Mouse (Mus musculus): ENCODE measurements at regions not wholly inside any gene's neighbourhood (a gene's known extent, or its start where the extent isn't known, plus 50 kb on each side); places are given as distances from the start of the nearest gene placed in this dataset.

- no peak for TF ChIP-seq GATA1 (IDR thresholded peaks at IDR 0.05; ENCODE audit: borderline replicate concordance, low read length)
- TF ChIP-seq FLI1 (IDR thresholded peaks at IDR 0.05; ENCODE audit: low read length): no peak
- no peaks in the 10 kb centered on the region for H3K9me3 ChIP-seq
- H3K36me3 ChIP-seq (replicated peaks; ENCODE audit: low read length): no peaks in the 10 kb centered on the region
- 0 out of 2 replicates have a peak, but pooled peaks cover 2% of the 10 kb centered on the region for H3K4me1 ChIP-seq
- H3K27me3 ChIP-seq (replicated peaks): peaks cover 2% of the 10 kb centered on the region
- H3K4me3 ChIP-seq (replicated peaks): no peak overlapping the region
These were observed 57.0 kb downstream of the Mbl2 start for GRCm38 (mm10) chr19:30289721-30290120.

GRCm38 (mm10) chr19:30295263-30295704 is 62.5 kb downstream of the Mbl2 start:
- Histone ChIP-seq H3K9me3 (0 out of 2 replicates have a peak, but pooled peaks cover 3% of the 10 kb centered on the region), H3K27me3 (replicated peaks) (peaks cover 6% of the 10 kb centered on the region), H3K4me3 (replicated peaks) (no peak overlapping the region), H3K36me3 (replicated peaks; ENCODE audit: low read length) (no peaks in the 10 kb centered on the region), H3K4me1 (no peaks in the 10 kb centered on the region)
- no peak for TF ChIP-seq FLI1 (IDR thresholded peaks at IDR 0.05; ENCODE audit: low read length)
- TF ChIP-seq GATA1 (IDR thresholded peaks at IDR 0.05; ENCODE audit: borderline replicate concordance, low read length): no peak

- 0 out of 2 replicates have a peak, but pooled peaks cover 3% of the 10 kb centered on the region for H3K9me3 ChIP-seq
- H3K4me1 ChIP-seq: no peaks in the 10 kb centered on the region
- no peaks in the 10 kb centered on the region for H3K36me3 ChIP-seq (replicated peaks; ENCODE audit: low read length)
- TF ChIP-seq FLI1 (IDR thresholded peaks at IDR 0.05; ENCODE audit: low read length): no peak
- no peak for TF ChIP-seq GATA1 (IDR thresholded peaks at IDR 0.05; ENCODE audit: borderline replicate concordance, low read length)
- no peak overlapping the region for H3K4me3 ChIP-seq (replicated peaks)
- H3K27me3 ChIP-seq (replicated peaks): peaks cover 6% of the 10 kb centered on the region
These were observed 63.3 kb downstream of the Mbl2 start for GRCm38 (mm10) chr19:30296024-30296423.

- Histone ChIP-seq H3K4me1 (peaks cover 13% of the 10 kb centered on the region), H3K36me3 (replicated peaks; ENCODE audit: low read length) (no peaks in the 10 kb centered on the region)
- TF ChIP-seq FLI1 (IDR thresholded peaks at IDR 0.05; ENCODE audit: low read length) (no peak), GATA1 (IDR thresholded peaks at IDR 0.05; ENCODE audit: borderline replicate concordance, low read length) (no peak)
These were observed 66.8 kb downstream of the Mbl2 start for GRCm38 (mm10) chr19:30299536-30299935.

GRCm38 (mm10) chr19:30302281-30302680 is 69.5 kb downstream of the Mbl2 start:
- Histone ChIP-seq H3K27me3 (replicated peaks) (peaks cover 3% of the 10 kb centered on the region), H3K9me3 (no peaks in the 10 kb centered on the region)
- TF ChIP-seq GATA1 (IDR thresholded peaks at IDR 0.05; ENCODE audit: borderline replicate concordance, low read length): no peak
- no peak for TF ChIP-seq FLI1 (IDR thresholded peaks at IDR 0.05; ENCODE audit: low read length)

More at GRCm38 (mm10) chr19:30299536-30299935, 66.8 kb downstream of the Mbl2 start:
- H3K4me3 ChIP-seq (replicated peaks): no peak overlapping the region
- peaks cover 7% of the 10 kb centered on the region for H3K27me3 ChIP-seq (replicated peaks)
- H3K9me3 ChIP-seq: 0 out of 2 replicates have a peak, but pooled peaks cover 3% of the 10 kb centered on the region

GRCm38 (mm10) chr19:30306379-30306778 is 73.6 kb downstream of the Mbl2 start:
- no peak for TF ChIP-seq FLI1 (IDR thresholded peaks at IDR 0.05; ENCODE audit: low read length)
- no peak for TF ChIP-seq GATA1 (IDR thresholded peaks at IDR 0.05; ENCODE audit: borderline replicate concordance, low read length)
- Histone ChIP-seq H3K9me3 (no peaks in the 10 kb centered on the region), H3K27me3 (replicated peaks) (peaks cover 5% of the 10 kb centered on the region), H3K36me3 (replicated peaks; ENCODE audit: low read length) (no peaks in the 10 kb centered on the region), H3K4me3 (replicated peaks) (no peak overlapping the region), H3K4me1 (peaks cover 13% of the 10 kb centered on the region)

More at GRCm38 (mm10) chr19:30302281-30302680, 69.5 kb downstream of the Mbl2 start:
- Histone ChIP-seq H3K36me3 (replicated peaks; ENCODE audit: low read length) (no peaks in the 10 kb centered on the region), H3K4me1 (peaks cover 13% of the 10 kb centered on the region), H3K4me3 (replicated peaks) (no peak overlapping the region)

- no peak overlapping the region for H3K4me3 ChIP-seq (replicated peaks)
- H3K27me3 ChIP-seq (replicated peaks): peaks cover 5% of the 10 kb centered on the region
- peaks cover 13% of the 10 kb centered on the region for H3K4me1 ChIP-seq
- no peaks in the 10 kb centered on the region for H3K9me3 ChIP-seq
- no peaks in the 10 kb centered on the region for H3K36me3 ChIP-seq (replicated peaks; ENCODE audit: low read length)
- TF ChIP-seq FLI1 (IDR thresholded peaks at IDR 0.05; ENCODE audit: low read length): no peak
- TF ChIP-seq GATA1 (IDR thresholded peaks at IDR 0.05; ENCODE audit: borderline replicate concordance, low read length): no peak
These were observed 74.2 kb downstream of the Mbl2 start for GRCm38 (mm10) chr19:30306919-30307318.

- no peaks in the 10 kb centered on the region for H3K36me3 ChIP-seq (replicated peaks; ENCODE audit: low read length)
- no peak overlapping the region for H3K4me3 ChIP-seq (replicated peaks)
- no peaks in the 10 kb centered on the region for H3K9me3 ChIP-seq
- H3K4me1 ChIP-seq: no peaks in the 10 kb centered on the region
- peaks cover under 1% of the 10 kb centered on the region for H3K27me3 ChIP-seq (replicated peaks)
- TF ChIP-seq GATA1 (IDR thresholded peaks at IDR 0.05; ENCODE audit: borderline replicate concordance, low read length) (no peak), FLI1 (IDR thresholded peaks at IDR 0.05; ENCODE audit: low read length) (no peak)
These were observed 84.6 kb downstream of the Mbl2 start for GRCm38 (mm10) chr19:30317314-30317713.

GRCm38 (mm10) chr19:30327693-30328092 is 95.0 kb downstream of the Mbl2 start:
- Histone ChIP-seq H3K4me3 (replicated peaks) (no peak overlapping the region), H3K4me1 (no peaks in the 10 kb centered on the region; the same call in 1 of the 2 replicates), H3K27me3 (replicated peaks) (peaks cover 8% of the 10 kb centered on the region), H3K9me3 (peaks cover 7% of the 10 kb centered on the region; the same call in 1 of the 2 replicates), H3K36me3 (replicated peaks; ENCODE audit: low read length) (no peaks in the 10 kb centered on the region)
- TF ChIP-seq GATA1 (IDR thresholded peaks at IDR 0.05; ENCODE audit: borderline replicate concordance, low read length): no peak
- no peak for TF ChIP-seq FLI1 (IDR thresholded peaks at IDR 0.05; ENCODE audit: low read length)

GRCm38 (mm10) chr19:30328886-30329285 is 96.1 kb downstream of the Mbl2 start:
- no peaks in the 10 kb centered on the region; the same call in 1 of the 2 replicates for H3K4me1 ChIP-seq
- H3K4me3 ChIP-seq (replicated peaks): no peak overlapping the region
- no peaks in the 10 kb centered on the region for H3K36me3 ChIP-seq (replicated peaks; ENCODE audit: low read length)
- H3K9me3 ChIP-seq: peaks cover 7% of the 10 kb centered on the region; the same call in 1 of the 2 replicates
- peaks cover 10% of the 10 kb centered on the region for H3K27me3 ChIP-seq (replicated peaks)
- TF ChIP-seq FLI1 (IDR thresholded peaks at IDR 0.05; ENCODE audit: low read length) (no peak), GATA1 (IDR thresholded peaks at IDR 0.05; ENCODE audit: borderline replicate concordance, low read length) (no peak)
